Mouse (Mus musculus) monocyte, adult 5-6 weeks (primary cell): ENCODE measurements around the gene Ptrh2. TPM values are rescaled to one million over a fixed set of nuclear protein-coding genes. Genes with fewer than 3 reads are reported as not detected.
"Not testable (repeated sequence)": the region's sequence is repeated elsewhere in the genome, so short reads cannot be mapped to it uniquely, and the experiment has no call there.

ENCODE experiments used
- ATAC-seq: fragments of 153-309, 156-312 bp; replicated peaks from 2 replicates; pipeline ENCODE4 v1.8.0; 2017; ENCODE audit warnings: mild to moderate bottlenecking; ENCODE audit not compliant: low TSS enrichment, insufficient number of reproducible peaks, severe bottlenecking, poor library complexity, low FRiP score
- total RNA-seq: library from RNA; stranded (forward); fragments of 200-1000, 200-491, 200-594 nt; gene quantifications from 3 replicates; pipeline ENCODE4 v1.2.3, GENCODE M21; 2017

Gene Ptrh2
- total RNA-seq, 1 experiment from 2014 or later, result 7.6 TPM

DNA sequence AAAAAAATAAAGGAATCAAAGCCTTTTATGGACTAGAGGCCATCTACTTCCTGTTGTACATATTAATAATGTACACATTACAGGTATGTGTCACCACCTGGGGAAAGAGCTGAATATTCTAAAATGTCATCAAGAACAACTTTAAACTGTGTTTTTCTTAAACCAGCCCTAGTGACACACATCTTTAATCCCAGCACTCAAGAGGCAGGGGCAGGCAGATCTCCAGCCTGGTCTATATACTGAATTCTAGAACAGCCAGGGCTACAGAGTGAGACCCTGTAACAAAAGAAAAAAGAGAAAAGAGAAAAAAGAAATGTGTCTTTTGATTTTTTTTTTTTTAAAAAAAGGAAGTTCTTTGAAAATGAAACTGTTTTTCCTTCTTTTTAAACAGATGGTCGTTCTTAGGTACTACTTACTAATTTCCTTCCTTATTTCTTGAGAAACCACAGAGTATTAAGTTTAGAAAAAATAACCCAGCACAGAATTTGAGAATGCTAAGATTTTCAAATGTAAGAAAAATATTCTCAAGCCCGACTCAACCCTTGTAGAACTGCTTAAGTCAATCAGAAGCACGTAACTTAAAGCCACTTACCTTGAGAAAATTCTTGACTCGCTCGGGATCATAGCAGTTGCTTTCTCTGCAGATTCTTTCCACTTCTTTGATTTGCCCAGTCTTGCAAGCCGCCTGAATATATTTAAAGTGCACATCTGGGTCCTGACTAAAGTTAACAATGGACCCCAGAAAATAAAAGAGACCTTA is 33.7 kb downstream of the Ptrh2 start:
- ATAC-seq, result no peak

DNA sequence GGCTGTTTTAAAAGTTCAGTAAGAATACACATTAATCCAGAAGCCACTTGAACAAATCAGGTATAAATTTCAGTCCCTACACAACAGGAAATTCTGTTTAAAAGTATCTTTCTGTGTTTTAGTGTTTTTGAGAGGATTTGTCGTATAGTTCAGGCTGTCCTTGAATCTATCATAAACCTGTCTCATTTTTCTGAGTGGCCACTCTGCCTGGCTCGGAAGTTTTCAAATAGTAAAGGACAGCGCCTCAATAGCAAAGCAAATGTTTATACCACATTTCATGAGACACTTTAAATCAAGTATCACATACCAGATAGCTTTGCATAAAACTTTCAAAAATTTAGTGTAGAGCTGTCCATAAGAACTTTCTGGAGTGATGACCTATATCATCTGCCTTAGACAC is 34.6 kb downstream of the Ptrh2 start:
- no peak for ATAC-seq

- no peak for ATAC-seq
Observed at GRCm38 (mm10) chr11:86719390-86719789, 35.6 kb downstream of the Ptrh2 start.

GRCm38 (mm10) chr11:86724004-86724403 is 40.2 kb downstream of the Ptrh2 start:
- no peak for ATAC-seq

- no peak for ATAC-seq
Observed at GRCm38 (mm10) chr11:86724982-86725381, 41.2 kb downstream of the Ptrh2 start.

DNA sequence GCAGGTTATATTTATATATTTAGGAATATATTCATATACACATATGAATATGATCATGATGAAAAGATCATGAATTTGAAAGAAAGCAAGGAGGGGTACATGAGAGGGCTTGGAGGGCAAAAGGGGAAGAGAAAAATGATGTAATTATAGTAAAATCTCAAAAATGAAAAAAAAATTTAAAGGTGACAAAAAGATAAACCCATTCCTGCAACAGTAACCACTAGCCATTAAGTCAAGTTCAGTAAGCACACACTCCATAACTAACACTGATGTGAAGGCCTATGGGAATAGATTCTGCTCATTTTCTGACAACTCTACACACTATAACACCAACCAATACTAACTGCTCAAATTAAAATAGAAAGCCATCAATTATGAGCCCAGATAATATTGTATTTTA is 41.8 kb downstream of the Ptrh2 start:
- ATAC-seq, result no peak

GRCm38 (mm10) chr11:86731443-86731842 is 47.7 kb downstream of the Ptrh2 start:
- no peak for ATAC-seq

DNA sequence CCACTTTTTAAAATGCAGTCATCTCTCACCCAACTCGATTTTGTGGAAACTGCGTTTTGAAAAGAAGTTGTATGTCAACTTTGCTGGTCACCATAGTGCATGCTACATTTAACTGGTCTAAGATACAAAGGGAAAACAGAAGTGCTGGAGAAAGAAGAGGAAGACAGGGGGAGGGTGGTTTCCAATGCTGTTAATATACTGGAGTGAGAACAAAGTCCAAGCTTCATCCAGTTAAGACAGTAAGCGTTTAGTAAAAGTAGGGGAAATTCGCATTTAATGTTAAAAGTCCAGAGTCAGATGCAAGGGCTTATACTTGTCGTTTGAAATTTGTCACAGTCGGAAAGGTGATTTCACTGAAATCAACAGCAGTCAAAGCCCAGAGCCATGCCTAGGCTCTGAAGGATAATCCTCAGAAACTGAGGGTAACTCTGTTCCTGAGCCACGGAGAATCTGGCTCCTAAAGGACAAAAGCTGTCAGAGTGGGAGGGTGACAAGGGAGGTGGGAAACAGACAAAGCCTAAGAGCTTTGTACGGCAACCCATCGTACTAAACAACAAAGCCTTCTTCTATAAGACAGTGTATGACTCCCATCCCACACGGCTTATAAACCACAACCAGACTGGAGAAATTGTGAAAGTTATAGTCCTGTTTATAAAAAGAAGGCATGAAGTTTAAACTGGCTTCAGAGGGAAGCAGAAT is 50.6 kb downstream of the Ptrh2 start:
- ATAC-seq, result no peak

- ATAC-seq, result no peak
Observed at GRCm38 (mm10) chr11:86734993-86735392, 51.2 kb downstream of the Ptrh2 start.

DNA sequence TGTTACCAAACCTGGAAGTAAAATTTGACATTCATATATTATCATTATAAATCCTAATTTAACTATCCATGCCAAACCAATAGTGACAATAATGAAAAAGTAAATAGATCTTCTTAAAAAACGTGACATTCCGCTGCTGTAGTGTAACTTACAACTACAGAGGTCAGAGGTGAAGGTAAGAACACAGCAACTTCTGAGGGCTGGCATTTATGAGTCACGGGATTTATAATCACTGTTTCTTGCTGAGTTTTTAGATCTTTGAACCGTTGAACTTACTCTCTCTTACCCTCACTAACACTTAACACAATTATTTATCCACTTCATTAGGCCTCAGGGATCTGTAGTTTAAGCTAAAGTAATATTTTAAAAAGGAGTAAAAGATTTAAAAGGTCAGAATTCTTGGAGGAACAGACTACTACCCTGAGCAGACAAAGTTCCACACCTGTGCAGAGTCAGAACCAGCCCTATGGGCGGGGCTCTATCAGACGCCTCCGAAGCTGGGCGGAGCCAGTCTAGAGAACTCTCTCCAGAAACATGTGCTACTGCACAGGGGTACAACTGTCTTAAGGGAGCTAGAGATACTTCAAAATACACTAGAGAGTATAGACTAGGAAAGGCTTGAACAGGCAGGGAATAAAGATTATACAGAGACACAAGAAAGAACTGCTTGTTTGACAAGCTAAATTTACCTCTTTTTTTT is 53.7 kb downstream of the Ptrh2 start:
- no peak for ATAC-seq

GRCm38 (mm10) chr11:86738308-86738707 is 54.5 kb downstream of the Ptrh2 start:
- ATAC-seq, result not testable (repeated sequence)

DNA sequence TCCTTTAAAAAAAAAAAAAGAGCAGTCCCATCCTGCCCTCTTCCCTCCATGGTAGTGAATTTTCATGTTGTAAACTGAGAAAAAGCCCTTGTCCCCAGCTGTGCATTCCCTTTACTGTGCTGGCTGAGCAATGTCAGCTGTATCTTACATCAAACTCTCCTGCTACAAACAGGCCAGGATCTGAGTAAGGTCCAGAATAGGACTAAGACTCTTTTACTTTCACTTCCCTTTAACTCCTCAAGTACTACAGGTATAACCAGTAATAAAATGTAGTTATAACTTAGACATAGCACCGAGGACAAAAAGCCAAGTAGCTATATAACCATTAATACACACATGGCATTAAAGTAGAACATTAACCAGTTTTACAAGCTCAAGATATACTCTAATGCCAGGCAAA is 55.2 kb downstream of the Ptrh2 start:
- ATAC-seq, result peak; percentile 66; the same call in 1 of the 2 replicates

DNA sequence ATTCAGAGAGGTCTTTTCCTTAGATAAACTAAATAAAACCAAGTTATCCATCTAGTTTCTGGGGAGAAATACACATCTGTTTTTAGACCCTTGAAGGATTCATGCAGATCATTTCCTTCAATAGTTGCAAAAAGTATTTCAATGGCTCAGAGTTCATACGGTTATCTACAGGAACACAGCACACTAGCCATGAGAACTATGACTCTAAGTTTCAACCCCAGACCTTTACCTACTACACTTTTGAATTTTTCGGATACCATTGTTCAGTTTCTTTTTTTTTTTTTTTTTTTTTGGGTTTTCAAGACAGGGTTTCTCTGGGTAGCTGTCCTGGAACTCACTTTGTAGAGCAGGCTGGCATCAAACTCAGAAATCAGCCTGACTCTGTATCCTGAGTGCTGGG is 55.7 kb downstream of the Ptrh2 start:
- ATAC-seq, result no peak

DNA sequence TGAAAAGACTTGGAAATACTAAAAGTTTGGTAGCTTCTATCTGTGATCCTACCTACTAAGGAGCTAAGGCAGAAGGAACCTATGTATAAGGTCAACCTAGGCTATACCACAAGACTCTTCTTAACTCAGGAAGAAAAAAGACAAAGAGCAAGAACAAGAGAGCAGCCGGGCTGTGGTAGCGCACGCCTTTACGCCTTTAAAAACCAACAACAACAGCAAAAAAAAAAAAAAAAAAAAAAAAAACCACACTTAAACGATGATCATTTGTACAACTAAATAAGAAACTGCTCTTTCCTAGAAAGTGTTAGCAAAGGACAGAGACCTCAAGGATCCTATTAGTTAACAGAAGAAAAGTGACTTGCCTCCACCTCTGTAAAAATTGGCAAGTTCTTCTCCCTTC is 57.7 kb downstream of the Ptrh2 start:
- ATAC-seq, result no peak

Other genes with a start within 250 kb of the Ptrh2 start
- gene Rnft1, start 199.3 kb upstream of the Ptrh2 start, total RNA-seq, result 22.6 to 35.8 TPM (median 24.4 TPM) in 3 replicates
- 43.7 to 68.2 TPM (median 66.3 TPM) in 3 replicates for gene Rps6kb1, start 139.2 kb upstream of the Ptrh2 start, total RNA-seq
- gene Tubd1, start 139.0 kb upstream of the Ptrh2 start, total RNA-seq, result 3.1 to 8.8 TPM (median 7.0 TPM) in 3 replicates
- 123 to 188 TPM (median 140 TPM) in 3 replicates for gene Vmp1, start 149 bp upstream of the Ptrh2 start, total RNA-seq
- gene Cltc, start 73.6 kb downstream of the Ptrh2 start, total RNA-seq, result 160 to 175 TPM (median 162 TPM) in 3 replicates
- 67.6 to 151 TPM (median 147 TPM) in 3 replicates for gene Dhx40, start 123.8 kb downstream of the Ptrh2 start, total RNA-seq